Mouse (Mus musculus) heart, embryonic 13.5 days (tissue): Measurements from ENCODE around the gene Abcb4. TPM values are rescaled to one million over a fixed set of nuclear protein-coding genes. Genes with fewer than 3 reads are reported as not detected.
A peak's percentile ranks its signal among the peaks of the same experiment; 100 is the strongest.
"Not testable (repeated sequence)": the region's sequence is repeated elsewhere in the genome, so short reads cannot be mapped to it uniquely, and the experiment has no call there.

Experiments
- ATAC-seq: fragments of 200-750 bp; cut with Nextera tagmentation; 2 replicates; pipeline ENCODE4 v1.8.0; 2017; ENCODE audit warnings: moderate TSS enrichment; ENCODE audit not compliant: insufficient number of reproducible peaks, low FRiP score, low TSS enrichment; ENCODE audit errors: extremely low read depth
- H3K27ac ChIP-seq: fragments of 300-500 bp; sonication (generic); replicated peaks from 2 replicates; pipeline ENCODE4 v1.5.1; 2015; ENCODE audit warnings: moderate library complexity, mild to moderate bottlenecking, inconsistent platforms
- H3K27me3 ChIP-seq: fragments of 300-500 bp; sonication (generic); replicated peaks from 2 replicates; pipeline ENCODE4 v1.6.1; 2015; ENCODE audit warnings: mild to moderate bottlenecking, inconsistent platforms
- H3K36me3 ChIP-seq: fragments of 300-500 bp; sonication (generic); 2 replicates; pipeline ENCODE4 v1.6.1; 2015; ENCODE audit warnings: mild to moderate bottlenecking, inconsistent platforms
- H3K4me1 ChIP-seq: fragments of 300-500 bp; sonication (generic); 2 replicates; pipeline ENCODE4 v1.6.1; 2015; ENCODE audit warnings: inconsistent platforms
- H3K4me2 ChIP-seq: fragments of 300-500 bp; sonication (generic); 2 replicates; pipeline ENCODE4 v1.6.1; 2015; ENCODE audit warnings: inconsistent platforms, mild to moderate bottlenecking, moderate library complexity
- H3K4me3 ChIP-seq: fragments of 300-500 bp; sonication (generic); 2 replicates; pipeline ENCODE4 v1.5.1; 2015; ENCODE audit warnings: moderate library complexity, mild to moderate bottlenecking, inconsistent platforms
- H3K9ac ChIP-seq: fragments of 300-500 bp; sonication (generic); 2 replicates; pipeline ENCODE4 v1.6.1; 2015; ENCODE audit warnings: inconsistent platforms, mild to moderate bottlenecking, moderate library complexity
- H3K9me3 ChIP-seq: fragments of 300-500 bp; sonication (generic); 2 replicates; pipeline ENCODE4 v1.6.1; 2016; ENCODE audit warnings: inconsistent platforms
- WGBS: fragments of 180-500 bp; shearing (Covaris S2); methylation state at CpG from one replicate; pipeline ENCODE4 v1.1.7; 2015; ENCODE audit warnings: mixed read lengths; 5-methylcytosine and 5-hydroxymethylcytosine counted together
- polyA plus RNA-seq: library from polyadenylated mRNA; unstranded; fragments of >200 nt; fragmentation: Nextera tagmentation; extraction: Ambion mirVana; gene quantifications from 2 replicates; pipeline ENCODE4 v1.2.1, GENCODE M21; 2015

The Abcb4 gene
- polyA plus RNA-seq, 1 experiment from 2014 or later: 0.36 TPM

DNA sequence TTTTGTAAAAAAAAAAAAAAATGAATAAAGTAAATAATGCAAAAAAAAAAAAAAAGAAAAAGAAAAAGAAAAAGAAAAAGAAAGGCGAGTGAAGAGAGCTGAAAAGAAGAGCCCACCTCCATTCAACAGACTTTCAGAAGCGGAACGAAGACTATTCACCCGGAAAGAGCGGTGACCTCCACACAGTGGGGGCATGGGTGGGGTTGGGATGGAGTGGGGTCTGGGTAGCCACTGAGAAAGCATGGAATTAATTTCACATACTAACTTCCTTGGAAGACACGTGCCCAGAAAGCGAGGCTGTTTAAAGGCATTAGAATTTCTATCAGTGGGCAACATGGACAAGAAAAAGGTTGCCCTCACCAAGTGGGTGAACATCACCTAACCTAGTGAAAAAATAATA, 78.8 kb downstream of the Abcb4 start:
- WGBS: 91% methylated on average over 7 of the region's 7 CpGs
- Histone ChIP-seq H3K27me3 (no peaks in the 10 kb centered on the region), H3K9me3 (no peaks in the 10 kb centered on the region), H3K4me3 (no peak overlapping the region), H3K27ac (no peak overlapping the region), H3K9ac (no peak overlapping the region), H3K4me2 (no peak overlapping the region), H3K4me1 (no peaks in the 10 kb centered on the region), H3K36me3 (peaks cover 77% of the 10 kb centered on the region)
- ATAC-seq: no peak

DNA sequence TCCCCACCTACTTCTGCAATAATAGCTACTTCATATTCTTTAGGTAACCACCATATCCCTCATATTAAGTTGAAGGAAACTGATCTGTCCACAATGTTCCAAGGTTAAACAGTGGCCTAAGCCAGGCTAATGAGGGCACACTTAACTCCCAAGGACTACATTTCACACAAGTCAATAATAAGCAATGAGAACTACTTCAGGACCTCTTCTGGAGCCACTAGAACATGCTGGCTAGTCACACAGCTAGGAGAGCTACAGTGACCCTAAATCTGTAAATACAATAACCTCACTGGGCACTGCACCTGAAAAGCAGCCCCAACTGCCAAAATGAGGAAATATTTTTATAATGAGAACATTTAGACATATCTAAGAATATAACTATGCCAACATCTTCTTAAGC, 81.2 kb downstream of the Abcb4 start:
- Histone ChIP-seq H3K4me3 (no peak overlapping the region), H3K9ac (no peak overlapping the region), H3K4me1 (no peaks in the 10 kb centered on the region), H3K27ac (no peak overlapping the region), H3K27me3 (no peaks in the 10 kb centered on the region), H3K36me3 (peaks cover 70% of the 10 kb centered on the region), H3K9me3 (no peaks in the 10 kb centered on the region), H3K4me2 (no peak overlapping the region)
- ATAC-seq: no peak

DNA sequence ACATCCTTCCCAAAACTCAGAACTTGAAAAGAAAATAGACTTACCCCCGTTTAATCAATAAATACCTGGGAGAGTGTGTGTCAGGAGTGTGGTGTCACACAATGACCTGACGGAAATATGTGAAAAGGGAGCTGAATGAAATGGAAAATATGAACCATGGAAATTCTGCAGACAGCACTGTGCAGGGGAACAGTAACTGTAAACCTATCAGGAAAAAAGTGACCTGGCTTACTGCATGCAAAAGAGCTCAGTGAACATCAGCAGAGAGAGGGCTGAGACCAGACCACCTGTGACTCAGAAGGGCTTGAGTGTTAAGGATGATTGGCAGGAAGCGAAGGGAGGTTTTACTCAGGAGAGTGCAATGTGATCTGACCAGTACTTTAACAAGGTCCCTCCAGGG, 92.0 kb downstream of the Abcb4 start:
- Histone ChIP-seq H3K27ac (no peak overlapping the region), H3K36me3 (peaks cover 81% of the 10 kb centered on the region), H3K4me2 (no peak overlapping the region), H3K9me3 (no peaks in the 10 kb centered on the region), H3K4me3 (no peak overlapping the region), H3K27me3 (no peaks in the 10 kb centered on the region), H3K4me1 (no peaks in the 10 kb centered on the region), H3K9ac (no peak overlapping the region)
- no peak for ATAC-seq
- WGBS: 80% methylated on average over 3 of the region's 3 CpGs

DNA sequence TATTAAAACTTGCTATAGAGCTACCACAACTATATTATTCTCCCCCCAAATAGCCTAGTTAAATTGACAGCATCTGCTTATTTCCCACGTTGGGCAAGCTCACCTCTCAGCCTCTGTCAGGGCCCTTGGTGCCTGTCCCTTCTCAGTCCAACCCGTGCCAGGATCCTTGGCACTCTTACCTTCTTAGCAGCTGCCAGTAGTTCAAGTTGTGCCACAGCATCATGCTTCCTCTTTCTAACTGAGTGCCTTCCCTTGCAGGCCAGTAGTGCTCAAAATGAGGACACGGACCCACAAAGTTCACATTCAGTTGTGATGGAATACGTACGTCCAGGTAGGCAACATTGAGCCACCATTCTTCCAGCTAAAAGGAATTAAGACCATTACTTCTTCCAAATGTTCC, 94.4 kb downstream of the Abcb4 start:
- H3K27me3 ChIP-seq: no peaks in the 10 kb centered on the region
- H3K4me3 ChIP-seq: no peak overlapping the region
- no peak overlapping the region for H3K4me2 ChIP-seq
- ATAC-seq: no peak
- H3K9ac ChIP-seq: no peak overlapping the region
- no peaks in the 10 kb centered on the region for H3K4me1 ChIP-seq
- H3K27ac ChIP-seq: no peak overlapping the region
- 84% methylated on average over 5 of the region's 5 CpGs for WGBS
- H3K36me3 ChIP-seq: peaks cover 84% of the 10 kb centered on the region
- no peaks in the 10 kb centered on the region for H3K9me3 ChIP-seq

DNA sequence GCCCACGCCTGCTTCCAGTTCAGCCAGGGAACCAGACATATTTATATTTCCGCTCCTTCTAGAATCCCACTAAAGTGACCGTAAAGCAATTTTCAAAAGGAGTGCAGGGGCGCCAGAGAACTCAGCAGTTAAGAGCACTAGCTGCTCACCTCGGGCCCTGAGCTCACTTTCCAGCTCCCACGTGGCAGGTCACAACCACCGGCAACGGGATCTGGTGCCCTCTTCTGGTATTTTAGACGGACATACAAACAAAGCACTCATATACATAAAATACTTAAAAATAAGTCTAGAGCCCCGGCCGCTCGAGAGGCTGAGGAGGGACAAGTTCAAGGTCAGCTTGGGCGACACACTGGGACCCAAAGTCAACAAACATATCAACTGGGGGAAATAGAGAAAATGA, 97.0 kb downstream of the Abcb4 start:
- no peak for ATAC-seq

DNA sequence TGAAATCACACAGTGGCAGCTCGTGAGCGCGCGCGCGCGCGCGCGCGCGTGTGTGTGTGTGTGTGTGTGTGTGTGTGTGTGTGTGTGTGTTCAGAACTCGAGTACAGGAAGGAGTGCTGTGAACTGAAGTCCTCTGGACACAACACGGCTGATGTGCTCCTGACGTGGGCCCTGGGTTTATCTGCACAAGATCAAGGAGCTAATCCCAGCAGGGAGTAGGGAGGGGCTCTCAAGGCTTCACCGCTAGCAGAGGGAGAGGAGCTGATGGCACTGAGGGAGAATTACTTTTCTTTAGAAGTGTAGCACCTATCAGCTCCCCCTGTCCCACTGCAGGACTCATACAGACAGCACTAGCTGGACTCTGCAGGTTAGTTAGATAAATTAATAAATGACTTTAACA, 98.1 kb downstream of the Abcb4 start:
- 88% methylated on average over 16 of the region's 16 CpGs for WGBS
- Histone ChIP-seq H3K27ac (no peak overlapping the region), H3K4me2 (no peak overlapping the region), H3K4me3 (no peak overlapping the region), H3K27me3 (no peaks in the 10 kb centered on the region), H3K36me3 (peaks cover 66% of the 10 kb centered on the region), H3K9ac (no peak overlapping the region), H3K9me3 (no peaks in the 10 kb centered on the region), H3K4me1 (peaks cover 12% of the 10 kb centered on the region; the same call in 1 of the 2 replicates)
- no peak for ATAC-seq

More for the DNA sequence above, 97.0 kb downstream of the Abcb4 start:
- no peaks in the 10 kb centered on the region for H3K27me3 ChIP-seq
- peaks cover 77% of the 10 kb centered on the region for H3K36me3 ChIP-seq
- H3K9ac ChIP-seq: no peak overlapping the region
- H3K27ac ChIP-seq: no peak overlapping the region
- peaks cover 5% of the 10 kb centered on the region; the same call in 1 of the 2 replicates for H3K4me1 ChIP-seq
- H3K4me3 ChIP-seq: no peak overlapping the region
- 85% methylated on average over 13 of the region's 13 CpGs for WGBS
- H3K9me3 ChIP-seq: no peaks in the 10 kb centered on the region
- H3K4me2 ChIP-seq: no peak overlapping the region

DNA sequence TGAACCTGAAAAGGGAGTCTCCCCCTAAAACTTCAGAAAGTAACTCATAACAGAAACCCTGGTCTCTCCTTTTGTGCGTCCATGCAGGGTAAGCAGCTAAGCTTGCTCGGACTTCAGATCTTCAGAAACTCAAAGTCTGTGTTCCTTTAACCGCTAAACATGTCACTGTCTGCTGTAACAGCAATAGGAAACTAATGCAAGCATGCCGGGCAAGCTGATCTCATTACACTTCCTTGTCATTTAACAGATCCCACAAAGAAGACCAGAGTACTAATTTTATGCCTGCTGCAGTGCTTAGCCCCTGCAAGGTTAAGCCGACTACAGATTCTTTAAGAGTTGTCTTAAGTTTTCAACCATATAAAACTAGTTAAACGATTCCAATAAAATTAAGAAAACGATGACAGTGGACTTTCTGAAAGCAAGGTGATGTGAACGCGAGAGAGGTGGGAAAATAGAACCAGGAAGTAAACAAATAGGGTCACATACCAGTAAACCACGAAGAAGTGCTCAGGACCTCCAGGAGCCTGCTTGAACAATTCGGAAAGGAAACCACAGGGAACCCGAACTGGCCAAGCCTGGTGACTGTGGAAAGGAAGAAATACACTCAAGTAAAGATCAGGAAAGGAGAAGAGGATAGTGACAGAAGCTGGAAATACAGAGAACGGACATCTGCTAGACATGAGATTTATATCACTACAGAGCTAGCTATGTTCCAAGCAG, 102.6 kb downstream of the Abcb4 start:
- 14% methylated on average over 13 of the region's 13 CpGs for WGBS
- peak overlapping the region; percentile 91 for H3K9ac ChIP-seq
- ATAC-seq: no peak

DNA sequence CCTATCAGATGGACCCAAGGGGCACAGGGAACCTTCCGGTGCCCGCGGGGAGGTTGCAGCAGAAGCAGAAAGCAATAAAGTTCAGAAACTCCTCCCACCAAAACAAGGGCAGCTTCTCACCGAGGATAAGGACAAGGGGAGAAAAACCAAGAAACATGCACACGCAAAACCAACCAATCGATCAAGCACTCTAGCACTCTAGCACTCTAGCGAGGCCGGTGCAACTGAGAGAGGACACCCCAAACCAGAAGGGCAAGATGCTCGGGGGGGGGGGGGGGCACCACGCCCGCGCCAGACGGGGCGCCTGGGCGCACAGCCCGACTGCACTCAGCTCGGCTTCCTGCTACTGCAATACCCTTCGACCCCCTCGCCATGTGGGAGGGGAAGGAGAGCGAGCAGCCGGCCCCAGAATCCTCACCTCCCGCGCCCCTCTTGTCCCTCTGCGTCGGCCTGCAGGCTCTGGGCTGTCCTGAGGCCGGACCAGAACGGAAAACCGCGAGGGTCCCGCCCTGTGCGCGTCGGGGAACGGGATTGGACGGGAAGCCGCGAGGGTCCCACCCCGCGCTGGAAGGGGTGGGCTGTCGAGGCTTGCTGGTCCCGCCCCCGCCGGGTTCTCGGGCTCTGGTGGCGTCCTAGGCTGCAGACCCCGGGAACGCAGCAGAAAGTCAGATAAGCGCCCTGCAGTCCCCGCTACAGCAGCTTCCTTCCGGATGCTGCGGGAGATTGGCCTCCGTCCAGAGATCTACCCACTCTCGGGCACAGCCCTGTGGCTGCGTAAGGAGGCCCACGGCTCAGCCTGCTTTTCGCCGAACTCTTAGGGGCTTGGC, 103.4 kb downstream of the Abcb4 start, which contains the start of gene Crot:
Gene Crot (minus strand): TSS at position 639 of the 827 bp plus-strand sequence.
- under 1% methylated on average over 57 of the region's 57 CpGs for WGBS
- Histone ChIP-seq H3K4me3 (peak within 1 kb of the TSS; percentile 86), H3K27me3 (no peaks in the 10 kb centered on the region), H3K9ac (peak within 1 kb of the TSS; percentile 91), H3K27ac (peak within 1 kb of the TSS; percentile 82), H3K4me2 (peak within 1 kb of the TSS; percentile 75), H3K9me3 (no peaks in the 10 kb centered on the region), H3K36me3 (peaks cover 23% of the 10 kb centered on the region), H3K4me1 (peaks cover 14% of the 10 kb centered on the region; the same call in 1 of the 2 replicates)
- peak; percentile 97 for ATAC-seq

More for the DNA sequence above, 102.6 kb downstream of the Abcb4 start:
- peaks cover 31% of the 10 kb centered on the region for H3K36me3 ChIP-seq
- no peaks in the 10 kb centered on the region for H3K27me3 ChIP-seq
- peak overlapping the region; percentile 86 for H3K4me3 ChIP-seq
- peaks cover 14% of the 10 kb centered on the region; the same call in 1 of the 2 replicates for H3K4me1 ChIP-seq
- H3K9me3 ChIP-seq: no peaks in the 10 kb centered on the region
- H3K27ac ChIP-seq: peak overlapping the region; percentile 82
- peak overlapping the region; percentile 75 for H3K4me2 ChIP-seq

DNA sequence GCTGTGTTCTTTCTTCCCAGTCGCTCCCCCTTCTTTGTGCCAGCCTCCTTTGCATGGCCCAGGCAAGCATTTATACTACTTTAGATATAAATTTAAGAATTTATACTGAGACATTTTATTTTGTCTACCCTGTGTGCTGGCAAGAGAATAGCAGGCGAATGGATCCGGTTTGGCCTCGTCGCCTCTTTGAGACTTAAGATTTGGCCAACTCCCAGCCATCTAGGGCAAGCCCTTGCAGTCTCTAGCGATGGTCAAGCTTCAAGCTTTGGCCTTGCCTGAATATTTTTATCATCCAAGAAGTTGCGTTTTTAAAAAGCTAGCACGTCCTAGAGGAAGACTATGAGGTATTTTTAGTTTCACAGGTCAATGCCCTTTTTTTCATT, 104.0 kb downstream of the Abcb4 start:
- Histone ChIP-seq H3K27ac (peak overlapping the region; percentile 82), H3K4me2 (peak overlapping the region; percentile 75), H3K36me3 (peaks cover 18% of the 10 kb centered on the region), H3K9me3 (no peaks in the 10 kb centered on the region), H3K4me1 (peaks cover 14% of the 10 kb centered on the region; the same call in 1 of the 2 replicates), H3K4me3 (peak overlapping the region; percentile 86), H3K9ac (peak overlapping the region; percentile 91), H3K27me3 (no peaks in the 10 kb centered on the region)
- no peak for ATAC-seq
- WGBS: 4% methylated on average over 8 of the region's 8 CpGs

DNA sequence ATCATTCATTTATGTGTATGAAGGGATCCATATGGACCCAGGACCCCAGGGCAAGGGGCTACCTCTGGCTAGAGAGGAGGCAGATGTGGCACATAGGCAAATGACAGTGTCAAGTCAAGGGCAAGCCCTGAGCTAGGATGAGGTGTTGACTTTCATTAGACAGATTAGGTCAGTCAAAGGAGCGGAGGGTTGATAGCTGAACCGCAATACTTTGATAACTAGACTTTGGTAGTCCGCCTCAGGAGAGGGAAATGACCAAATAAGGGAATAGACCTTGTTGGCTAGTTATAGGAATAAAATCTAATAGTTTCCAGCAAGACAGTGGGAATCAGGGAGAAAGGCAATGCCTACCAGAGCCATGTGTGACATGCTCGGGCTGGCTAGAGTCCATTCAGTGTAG, 105.6 kb downstream of the Abcb4 start:
- Histone ChIP-seq H3K9ac (no peak overlapping the region), H3K4me3 (no peak overlapping the region), H3K36me3 (peaks cover 5% of the 10 kb centered on the region; the same call in 1 of the 2 replicates), H3K27ac (no peak overlapping the region), H3K27me3 (no peaks in the 10 kb centered on the region), H3K4me2 (no peak overlapping the region), H3K4me1 (peaks cover 14% of the 10 kb centered on the region; the same call in 1 of the 2 replicates), H3K9me3 (no peaks in the 10 kb centered on the region)
- no peak for ATAC-seq
- WGBS: 23% methylated on average over 4 of the region's 4 CpGs

DNA sequence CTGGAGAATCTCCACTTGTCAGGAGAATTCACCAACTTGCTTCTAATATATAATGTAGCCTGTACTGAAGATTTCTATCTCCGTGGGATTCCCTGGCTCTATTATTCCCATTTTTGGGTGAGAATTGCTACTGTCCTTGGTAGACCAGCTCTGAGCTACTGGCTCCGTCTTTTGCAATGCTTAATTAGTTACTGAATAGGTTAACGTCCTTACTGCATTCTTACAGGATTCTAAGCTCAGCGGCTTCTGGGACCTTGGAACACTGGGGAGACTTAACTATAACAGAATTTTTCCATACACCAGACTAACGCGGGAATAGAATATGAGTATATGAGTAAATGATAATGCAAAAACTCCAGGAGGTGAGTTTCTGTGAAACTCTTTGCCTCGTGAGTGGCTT, 106.5 kb downstream of the Abcb4 start:
- H3K9me3 ChIP-seq, H3K4me3 ChIP-seq, H3K9ac ChIP-seq, H3K4me2 ChIP-seq, H3K27ac ChIP-seq, ATAC-seq, H3K36me3 ChIP-seq, H3K27me3 ChIP-seq: not testable (repeated sequence)
- 41% methylated on average over 7 of the region's 7 CpGs for WGBS
- peaks cover 14% of the 10 kb centered on the region; the same call in 1 of the 2 replicates for H3K4me1 ChIP-seq
